Mouse (Mus musculus): ENCODE measurements around the gene Selenoh.

GRCm38 (mm10) chr2:84669828-84670568 is 572 bp downstream of the Selenoh start:
- no peak for TF ChIP-seq TAL1 (IDR thresholded peaks at IDR 0.05; ENCODE audit: low read length)
- no peak for TF ChIP-seq GATA1 (IDR thresholded peaks at IDR 0.05; ENCODE audit: low read length)

All from erythroblast, embryonic 14.5 days (primary cell).